Mouse (Mus musculus) limb, embryonic 13.5 days (tissue): ENCODE measurements at regions not wholly inside any gene's neighbourhood (a gene's known extent, or its start where the extent isn't known, plus 50 kb on each side); places are given as distances from the start of the nearest gene placed in this dataset.

Source experiments
- ATAC-seq: fragments of 200-750 bp; cut with Nextera tagmentation; 2 replicates; pipeline ENCODE4 v1.8.0; 2017; ENCODE audit warnings: low read depth, moderate number of reproducible peaks, moderate TSS enrichment; ENCODE audit not compliant: low FRiP score
- H3K27ac ChIP-seq: fragments of 300-500 bp; sonication (generic); 2 replicates; pipeline ENCODE4 v1.5.1; 2015; ENCODE audit warnings: inconsistent platforms, mild to moderate bottlenecking, moderate library complexity
- H3K27me3 ChIP-seq: fragments of 300-500 bp; sonication (generic); 2 replicates; pipeline ENCODE4 v1.6.1; 2015; ENCODE audit warnings: mild to moderate bottlenecking, inconsistent platforms
- H3K36me3 ChIP-seq: fragments of 300-500 bp; sonication (generic); 2 replicates; pipeline ENCODE4 v1.6.1; 2015; ENCODE audit warnings: inconsistent platforms, mild to moderate bottlenecking, moderate library complexity
- H3K4me1 ChIP-seq: fragments of 300-500 bp; sonication (generic); 2 replicates; pipeline ENCODE4 v1.6.1; 2015; ENCODE audit warnings: inconsistent platforms
- H3K4me2 ChIP-seq: fragments of 300-500 bp; sonication (generic); replicated peaks from 2 replicates; pipeline ENCODE4 v1.6.1; 2015; ENCODE audit warnings: inconsistent platforms, mild to moderate bottlenecking, moderate library complexity
- H3K4me3 ChIP-seq: fragments of 300-500 bp; sonication (generic); 2 replicates; pipeline ENCODE4 v1.5.1; 2015; ENCODE audit warnings: moderate library complexity, mild to moderate bottlenecking, inconsistent platforms
- H3K9ac ChIP-seq: fragments of 300-500 bp; sonication (generic); 2 replicates; pipeline ENCODE4 v1.6.1; 2015; ENCODE audit warnings: mild to moderate bottlenecking, inconsistent platforms
- H3K9me3 ChIP-seq: fragments of 300-500 bp; sonication (generic); 2 replicates; pipeline ENCODE4 v1.6.1; 2016; ENCODE audit warnings: inconsistent platforms
- WGBS: fragments of 180-500 bp; shearing (Covaris S2); methylation state at CpG from one replicate; pipeline ENCODE4 v1.1.7; 2015; 5-methylcytosine and 5-hydroxymethylcytosine counted together

DNA sequence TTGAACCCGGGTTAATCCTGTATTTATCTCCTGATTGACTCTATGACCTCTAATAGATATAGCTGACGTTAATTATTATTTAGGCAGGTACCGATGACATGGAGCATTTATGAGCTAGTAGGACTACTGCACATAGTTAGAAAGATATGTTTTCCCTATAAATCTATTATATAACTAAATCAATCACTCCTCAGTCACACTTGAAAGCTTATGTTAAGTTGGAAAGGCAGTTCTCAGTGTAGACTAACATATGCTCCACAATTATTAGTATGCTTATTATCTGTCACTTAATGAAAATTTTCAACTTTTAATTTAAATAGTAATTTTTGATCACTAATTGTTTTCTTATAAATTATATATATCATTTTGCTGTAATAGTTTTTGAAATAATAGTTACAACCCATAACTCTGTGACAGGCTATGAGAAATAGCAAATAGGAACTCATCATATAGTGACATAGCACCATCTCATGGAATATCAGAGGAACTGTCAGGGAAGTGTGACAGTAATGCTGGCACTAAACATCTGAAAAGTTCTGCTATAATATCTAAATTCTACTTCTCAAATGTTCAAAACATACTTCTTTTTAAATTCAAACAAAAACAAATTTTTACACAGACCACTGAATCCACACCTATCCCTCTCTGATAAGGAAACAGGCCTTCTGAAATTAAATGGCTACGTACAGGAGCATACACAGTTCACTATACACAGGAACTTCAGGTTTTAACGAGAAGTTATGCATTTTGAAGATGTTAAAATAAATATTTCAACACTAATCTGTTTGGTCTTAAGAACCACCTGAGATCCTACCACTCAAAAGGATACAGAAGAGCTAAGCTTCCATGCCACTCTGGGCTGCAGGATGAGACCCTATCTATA, 75.3 kb upstream of the Map2 start:
- Histone ChIP-seq H3K27me3 (no peaks in the 10 kb centered on the region), H3K36me3 (no peaks in the 10 kb centered on the region), H3K4me3 (no peak overlapping the region), H3K4me2 (no peak overlapping the region), H3K9me3 (no peaks in the 10 kb centered on the region), H3K27ac (no peak overlapping the region), H3K9ac (no peak overlapping the region), H3K4me1 (no peaks in the 10 kb centered on the region)
- ATAC-seq, result no peak
- 70% methylated on average over 5 of the region's 5 CpGs for WGBS

DNA sequence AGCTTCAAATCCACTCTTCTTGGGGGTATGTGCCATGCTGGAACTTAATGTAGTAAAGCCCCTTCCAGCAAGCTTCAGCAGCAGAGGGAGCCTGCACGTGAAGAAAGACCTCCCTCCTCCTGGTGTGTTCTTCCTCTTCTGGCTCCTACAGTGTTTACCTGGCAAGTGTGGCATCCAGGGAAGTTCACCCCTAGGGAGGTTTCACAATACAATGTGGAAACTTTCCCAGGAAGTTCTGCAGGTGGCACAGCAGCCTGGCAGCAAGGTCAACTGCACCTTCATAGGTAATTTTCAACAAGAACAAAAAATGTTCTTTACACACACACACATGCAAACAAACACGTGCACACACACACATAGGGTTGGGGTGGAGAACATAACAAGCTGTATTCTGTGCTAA, 73.7 kb upstream of the Map2 start:
- Histone ChIP-seq H3K9ac (no peak overlapping the region), H3K4me3 (no peak overlapping the region), H3K9me3 (no peaks in the 10 kb centered on the region), H3K4me2 (no peak overlapping the region), H3K36me3 (no peaks in the 10 kb centered on the region), H3K27ac (no peak overlapping the region), H3K27me3 (no peaks in the 10 kb centered on the region), H3K4me1 (no peaks in the 10 kb centered on the region)
- WGBS, result 30% methylated on average over 2 of the region's 2 CpGs
- no peak for ATAC-seq

DNA sequence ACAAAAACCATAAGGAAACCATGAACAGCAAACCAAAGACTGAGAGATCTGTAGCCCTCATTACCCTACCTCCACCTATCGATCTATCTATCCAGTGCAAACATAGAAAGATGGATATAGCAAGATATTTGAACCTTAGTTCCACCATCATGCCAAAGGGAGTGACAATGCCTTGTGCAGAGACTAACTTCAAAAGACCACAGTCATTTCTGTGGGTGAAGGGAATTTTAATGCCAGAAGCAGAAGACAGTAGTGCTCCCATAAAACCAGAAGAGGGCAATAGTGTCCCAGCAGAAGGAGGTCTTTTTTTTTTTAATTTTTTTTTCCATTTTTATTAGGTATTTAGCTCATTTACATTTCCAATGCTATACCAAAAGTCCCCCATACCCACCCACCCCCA, 70.6 kb upstream of the Map2 start:
- H3K9me3 ChIP-seq, result no peaks in the 10 kb centered on the region
- no peaks in the 10 kb centered on the region for H3K36me3 ChIP-seq
- H3K4me1 ChIP-seq, result no peaks in the 10 kb centered on the region
- no peak overlapping the region for H3K4me3 ChIP-seq
- no peaks in the 10 kb centered on the region for H3K27me3 ChIP-seq
- H3K27ac ChIP-seq, result no peak overlapping the region
- no peak for ATAC-seq
- WGBS, result 35% methylated on average over 1 of the region's 1 CpGs
- no peak overlapping the region for H3K4me2 ChIP-seq
- no peak overlapping the region for H3K9ac ChIP-seq

DNA sequence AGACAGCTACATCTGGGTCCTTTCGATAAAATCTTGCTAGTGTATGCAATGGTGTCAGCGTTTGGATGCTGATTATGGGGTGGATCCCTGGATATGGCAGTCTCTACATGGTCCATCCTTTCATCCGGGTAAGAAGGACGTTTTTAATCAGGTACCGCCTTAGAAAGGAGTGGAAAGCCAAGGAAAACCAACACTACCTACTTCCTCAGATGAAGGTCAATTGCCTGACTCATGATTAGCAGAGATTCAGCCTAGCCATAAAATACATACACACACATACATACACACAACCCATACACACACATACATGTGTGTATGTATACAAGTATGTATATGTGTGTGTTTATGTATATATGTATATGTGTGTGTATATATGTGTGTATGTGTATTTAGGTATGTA, 69.9 kb upstream of the Map2 start:
- no peaks in the 10 kb centered on the region for H3K4me1 ChIP-seq
- no peak overlapping the region for H3K27ac ChIP-seq
- H3K9ac ChIP-seq, result no peak overlapping the region
- no peaks in the 10 kb centered on the region for H3K36me3 ChIP-seq
- no peak overlapping the region for H3K4me2 ChIP-seq
- no peaks in the 10 kb centered on the region for H3K27me3 ChIP-seq
- 84% methylated on average over 5 of the region's 5 CpGs for WGBS
- H3K4me3 ChIP-seq, result no peak overlapping the region
- no peaks in the 10 kb centered on the region for H3K9me3 ChIP-seq
- no peak for ATAC-seq

DNA sequence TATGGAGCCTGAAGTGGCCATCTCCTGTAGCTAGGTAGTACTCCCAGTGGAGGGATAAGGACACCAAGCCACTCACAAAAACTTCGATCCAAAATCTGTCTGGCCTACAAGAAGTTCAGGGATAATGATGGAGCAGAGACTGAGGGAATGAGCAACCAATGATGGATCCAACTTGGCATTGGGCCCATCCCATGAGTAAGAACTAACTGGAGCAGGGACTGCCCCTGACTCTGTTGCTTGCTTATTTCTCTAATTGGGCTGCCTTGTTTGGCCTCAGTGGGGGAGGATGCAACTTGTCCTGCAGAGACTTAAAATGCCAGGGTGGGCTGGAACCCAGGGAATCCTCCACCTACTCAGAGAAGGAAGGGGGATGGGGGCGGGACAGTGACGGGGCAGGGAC, 67.0 kb upstream of the Map2 start:
- H3K4me3 ChIP-seq, result no peak overlapping the region

DNA sequence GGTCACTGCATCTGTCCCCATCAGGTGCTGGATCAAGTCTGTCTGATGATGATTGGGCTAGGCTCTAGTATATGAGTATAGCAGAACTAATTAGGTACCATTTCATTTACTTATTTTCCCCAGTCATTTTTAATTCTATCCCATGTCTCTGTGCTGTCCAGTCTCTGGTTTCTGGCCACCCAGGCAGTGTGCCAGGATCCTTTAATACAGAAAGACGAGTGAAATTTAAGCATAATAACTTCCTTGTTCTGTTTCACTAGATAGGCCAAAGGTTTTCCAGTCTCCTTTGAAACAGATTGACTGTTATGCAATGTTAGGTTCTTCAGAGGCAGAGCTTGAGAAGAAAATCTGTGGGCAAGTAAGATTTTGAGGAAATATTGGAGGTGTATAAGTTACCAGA, 61.2 kb upstream of the Map2 start:
- no peak overlapping the region for H3K9ac ChIP-seq
- H3K27me3 ChIP-seq, result no peaks in the 10 kb centered on the region
- WGBS, result 55% methylated on average over 1 of the region's 1 CpGs
- no peaks in the 10 kb centered on the region for H3K36me3 ChIP-seq
- no peak overlapping the region for H3K27ac ChIP-seq
- no peak for ATAC-seq
- peaks cover 3% of the 10 kb centered on the region; the same call in 1 of the 2 replicates for H3K4me1 ChIP-seq
- H3K4me3 ChIP-seq, result no peak overlapping the region
- H3K9me3 ChIP-seq, result 0 out of 2 replicates have a peak, but pooled peaks cover 5% of the 10 kb centered on the region
- H3K4me2 ChIP-seq, result no peak overlapping the region

More for the DNA sequence above, 67.0 kb upstream of the Map2 start:
- H3K9me3 ChIP-seq, result no peaks in the 10 kb centered on the region
- H3K36me3 ChIP-seq, result no peaks in the 10 kb centered on the region
- WGBS, result 85% methylated on average over 3 of the region's 3 CpGs
- no peak overlapping the region for H3K27ac ChIP-seq
- no peaks in the 10 kb centered on the region for H3K27me3 ChIP-seq
- ATAC-seq, result no peak
- H3K4me1 ChIP-seq, result peaks cover 3% of the 10 kb centered on the region; the same call in 1 of the 2 replicates
- H3K9ac ChIP-seq, result no peak overlapping the region
- H3K4me2 ChIP-seq, result no peak overlapping the region

DNA sequence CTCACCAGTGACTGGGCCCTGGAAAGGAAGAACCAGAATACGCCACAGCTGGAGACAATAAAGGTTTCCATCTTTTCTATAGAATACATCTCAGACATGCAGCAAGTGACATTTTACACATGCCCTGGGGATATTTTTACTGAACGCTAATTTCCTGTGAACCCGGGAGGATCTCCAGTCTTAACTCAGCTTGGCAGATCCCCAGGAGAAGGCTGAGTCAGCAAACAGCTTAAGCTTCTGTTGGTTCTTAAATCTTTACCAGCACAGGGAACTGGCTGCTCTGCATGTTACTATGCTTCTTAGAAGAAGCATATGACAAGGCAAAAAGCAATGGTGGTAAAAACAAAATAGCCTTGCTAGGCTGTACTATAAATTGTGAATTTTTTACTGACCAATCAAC, 59.7 kb upstream of the Map2 start:
- H3K4me3 ChIP-seq, result no peak overlapping the region
- WGBS, result 19% methylated on average over 3 of the region's 3 CpGs
- peaks cover 3% of the 10 kb centered on the region; the same call in 1 of the 2 replicates for H3K4me1 ChIP-seq
- ATAC-seq, result peak; percentile 80
- no peaks in the 10 kb centered on the region for H3K27me3 ChIP-seq
- H3K27ac ChIP-seq, result no peak overlapping the region
- no peak overlapping the region for H3K4me2 ChIP-seq
- 0 out of 2 replicates have a peak, but pooled peaks cover 5% of the 10 kb centered on the region for H3K9me3 ChIP-seq
- no peak overlapping the region for H3K9ac ChIP-seq
- H3K36me3 ChIP-seq, result no peaks in the 10 kb centered on the region
